Mouse (Mus musculus): ENCODE results near the gene Aspdh. TPM values are rescaled to one million over a fixed set of nuclear protein-coding genes. Genes with fewer than 3 reads are reported as not detected.

Aspdh gene
- polyA plus RNA-seq, 1 experiment from 2014 or later = 0.28 TPM

DNA sequence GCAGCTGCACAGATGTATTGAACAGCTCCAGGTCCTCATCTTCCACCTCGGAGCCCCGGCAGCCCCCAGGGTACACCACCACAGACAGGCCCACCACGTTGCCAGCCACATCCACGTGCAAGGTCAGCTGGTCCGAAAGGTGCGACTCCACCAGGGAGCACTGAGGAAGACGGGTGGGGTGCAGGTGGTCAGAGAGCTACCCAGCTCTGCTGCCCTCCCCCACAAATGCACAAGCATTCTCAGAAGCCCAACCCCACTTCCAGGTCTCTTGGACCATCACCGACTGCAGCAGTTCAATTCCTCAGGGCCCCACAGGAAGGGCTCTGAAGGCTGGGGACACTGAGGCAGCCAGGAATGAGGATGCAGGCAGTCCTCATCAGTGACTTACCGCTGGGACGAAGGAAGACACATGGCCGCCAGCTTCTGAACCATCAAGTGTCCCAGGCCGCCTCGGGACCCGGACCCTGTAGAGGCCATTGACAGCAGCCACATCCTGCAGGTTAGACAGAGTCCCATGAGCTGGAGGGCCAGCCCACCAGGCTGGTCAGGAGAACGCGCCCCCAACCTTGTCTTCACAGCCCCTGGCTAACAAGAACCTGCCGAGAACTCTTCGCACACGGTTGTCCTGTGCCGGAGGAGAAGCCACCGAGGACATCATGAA, 27.1 kb downstream of the Aspdh start:
- no peak for ATAC-seq (ENCODE audit: insufficient read depth)
- no peaks in the 10 kb centered on the region for H3K9me3 ChIP-seq (ENCODE audit: low read depth, low read length)
- H3K27me3 ChIP-seq (ENCODE audit: insufficient read depth, low read length) = no peaks in the 10 kb centered on the region
- DNase-seq = no peak
- H3K4me3 ChIP-seq (ENCODE audit: low read depth, low read length) = no peak overlapping the region
- H3K36me3 ChIP-seq (ENCODE audit: insufficient read depth) = peaks cover 48% of the 10 kb centered on the region
- no peak overlapping the region for H3K4me2 ChIP-seq
- no peak for TF ChIP-seq CTCF (IDR thresholded peaks at IDR 0.05; ENCODE audit: low read depth)
- no peak overlapping the region for H3K9ac ChIP-seq
- WGBS = 89% methylated on average over 21 of the region's 21 CpGs
- H3K27ac ChIP-seq (ENCODE audit: low read depth) = no peak overlapping the region
- H3K4me1 ChIP-seq (ENCODE audit: insufficient read depth) = peaks cover 7% of the 10 kb centered on the region

DNA sequence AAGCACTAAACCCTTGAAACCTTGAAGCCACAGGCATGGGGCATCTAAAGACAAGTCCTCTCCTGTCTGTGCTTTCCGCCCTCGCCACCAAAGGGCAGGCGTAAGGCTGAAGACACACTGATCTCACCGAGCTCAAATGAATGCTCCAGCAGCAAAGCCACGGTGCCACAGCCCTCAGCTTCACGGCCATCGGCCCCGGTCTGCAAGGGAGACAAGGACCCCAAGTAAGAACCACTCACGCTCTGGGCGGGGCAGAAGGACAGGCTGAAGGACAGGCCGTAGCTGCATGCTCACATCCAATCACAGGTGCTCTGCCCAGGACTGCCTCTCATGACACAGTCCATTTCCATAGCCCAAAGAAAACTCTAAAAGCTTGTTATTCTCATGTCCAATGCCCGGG, 29.5 kb downstream of the Aspdh start:
- H3K36me3 ChIP-seq (ENCODE audit: insufficient read depth) = peaks cover 37% of the 10 kb centered on the region
- no peaks in the 10 kb centered on the region for H3K9me3 ChIP-seq (ENCODE audit: low read depth, low read length)

DNA sequence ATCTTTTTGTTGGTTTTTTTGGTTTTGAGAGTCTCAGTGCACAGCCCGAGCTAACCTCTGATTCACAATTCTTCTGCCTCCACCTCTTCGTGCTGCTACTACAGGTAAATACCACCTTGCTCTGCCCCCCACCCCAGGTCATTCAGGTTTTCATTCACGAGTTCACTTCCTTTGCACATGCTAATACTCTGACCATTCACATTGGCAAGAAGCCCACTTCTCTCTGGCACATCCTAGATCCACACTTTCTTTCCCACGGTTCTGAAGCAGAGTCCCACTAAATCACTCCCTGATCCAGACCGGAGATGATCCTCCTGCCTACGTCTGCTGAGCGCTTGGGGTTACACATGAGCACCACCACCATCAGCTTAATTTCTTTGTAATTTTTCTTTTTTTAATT, 29.9 kb downstream of the Aspdh start:
- Histone ChIP-seq H3K36me3 (ENCODE audit: insufficient read depth) (peaks cover 33% of the 10 kb centered on the region), H3K4me2 (peak overlapping the region; percentile 94), H3K9ac (peak overlapping the region; percentile 80), H3K4me1 (ENCODE audit: insufficient read depth) (peaks cover 7% of the 10 kb centered on the region), H3K27ac (ENCODE audit: low read depth) (no peak overlapping the region), H3K4me3 (ENCODE audit: low read depth, low read length) (peak overlapping the region; percentile 70), H3K9me3 (ENCODE audit: low read depth, low read length) (no peaks in the 10 kb centered on the region), H3K27me3 (ENCODE audit: insufficient read depth, low read length) (peaks cover 4% of the 10 kb centered on the region; the same call in 1 of the 2 replicates)
- WGBS = 73% methylated on average over 7 of the region's 7 CpGs
- TF ChIP-seq CTCF (IDR thresholded peaks at IDR 0.05; ENCODE audit: low read depth) = no peak
- ATAC-seq (ENCODE audit: insufficient read depth) (no peak), DNase-seq (no peak)

More for the DNA sequence above, 29.5 kb downstream of the Aspdh start:
- Histone ChIP-seq H3K27me3 (ENCODE audit: insufficient read depth, low read length) (peaks cover 3% of the 10 kb centered on the region; the same call in 1 of the 2 replicates), H3K4me2 (peak overlapping the region; percentile 94; the same call in 1 of the 2 replicates), H3K9ac (no peak overlapping the region), H3K4me3 (ENCODE audit: low read depth, low read length) (no peak overlapping the region), H3K4me1 (ENCODE audit: insufficient read depth) (peaks cover 7% of the 10 kb centered on the region), H3K27ac (ENCODE audit: low read depth) (no peak overlapping the region)
- ATAC-seq (ENCODE audit: insufficient read depth) (no peak), DNase-seq (no peak)
- TF ChIP-seq CTCF (IDR thresholded peaks at IDR 0.05; ENCODE audit: low read depth) = no peak
- WGBS = 90% methylated on average over 12 of the region's 12 CpGs

DNA sequence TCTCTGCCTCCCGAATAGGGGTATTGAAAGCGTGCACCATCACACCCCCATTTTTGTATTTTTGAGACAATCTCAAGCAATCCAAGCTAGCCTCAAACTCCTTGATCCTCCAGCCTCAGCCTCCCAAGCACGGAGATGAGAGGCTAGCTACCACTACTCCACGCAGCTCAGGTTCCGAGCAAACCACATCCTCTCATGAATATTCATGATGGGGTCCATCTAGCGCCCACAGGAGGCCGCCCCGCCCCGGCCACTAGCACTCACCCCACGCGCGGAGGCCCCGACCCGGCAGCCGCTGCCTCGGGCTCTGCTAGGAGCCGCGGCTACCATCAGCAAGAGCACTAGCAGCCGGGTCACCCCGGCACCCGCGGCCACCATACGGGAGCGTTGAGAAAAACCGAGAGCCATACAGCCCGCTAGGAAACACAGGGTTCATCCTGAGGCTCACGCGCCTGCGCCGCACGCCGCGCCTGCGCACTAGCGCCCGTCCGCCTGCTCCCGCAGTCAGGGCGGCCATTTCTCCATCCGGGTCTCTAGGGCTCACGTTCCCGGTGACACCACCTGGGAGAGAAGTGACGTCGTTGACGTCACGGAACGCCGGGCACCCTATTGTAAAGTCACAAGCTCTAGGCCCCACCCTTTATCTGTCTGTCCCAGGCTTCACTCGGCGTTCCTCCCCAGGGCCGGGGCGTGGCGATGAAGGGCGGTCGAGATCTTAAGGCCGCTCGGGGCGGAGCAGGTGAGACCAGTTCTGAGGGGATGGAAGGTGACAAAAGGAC, 31.0 kb downstream of the Aspdh start, which contains the start of the genes Emc10 and Fam71e1:
Gene Emc10 (minus strand): TSS at position 538 of the 779 bp plus-strand sequence.
Gene Fam71e1 (plus strand): TSS at position 590 of the 779 bp plus-strand sequence.
- TF ChIP-seq CTCF (IDR thresholded peaks at IDR 0.05; ENCODE audit: low read depth) = no peak
- H3K9me3 ChIP-seq (ENCODE audit: low read depth, low read length) = no peaks in the 10 kb centered on the region
- H3K4me1 ChIP-seq (ENCODE audit: insufficient read depth) = peaks cover 7% of the 10 kb centered on the region
- peak within 1 kb of the TSS; percentile 91 for H3K27ac ChIP-seq (ENCODE audit: low read depth)
- WGBS = under 1% methylated on average over 58 of the region's 58 CpGs
- H3K4me2 ChIP-seq = peak within 1 kb of the TSS; percentile 94
- peak within 1 kb of the TSS; percentile 80 for H3K9ac ChIP-seq
- peak; percentile 100 for DNase-seq
- peaks cover 23% of the 10 kb centered on the region for H3K36me3 ChIP-seq (ENCODE audit: insufficient read depth)
- peaks cover 4% of the 10 kb centered on the region; the same call in 1 of the 2 replicates for H3K27me3 ChIP-seq (ENCODE audit: insufficient read depth, low read length)
- peak within 1 kb of the TSS; percentile 70 for H3K4me3 ChIP-seq (ENCODE audit: low read depth, low read length)
- ATAC-seq (ENCODE audit: insufficient read depth) = peak; percentile 96

DNA sequence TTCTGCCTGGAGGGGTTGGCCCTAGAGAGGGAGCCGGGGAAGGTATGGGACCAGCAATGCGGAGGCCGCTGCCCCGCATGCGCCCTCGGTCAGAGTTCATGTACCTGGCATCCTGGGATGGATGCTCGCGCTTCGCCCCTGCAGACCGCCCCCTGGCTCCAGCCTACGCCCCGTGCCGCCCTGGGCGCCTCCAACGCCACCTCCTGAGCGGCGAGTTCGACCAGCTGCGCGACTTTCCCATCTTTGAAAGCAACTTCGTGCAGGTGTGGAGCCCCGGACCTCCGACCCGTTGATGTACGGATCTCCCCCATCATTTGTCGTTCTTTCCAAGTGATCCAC, 31.5 kb downstream of the Aspdh start:
- H3K9me3 ChIP-seq (ENCODE audit: low read depth, low read length) = no peaks in the 10 kb centered on the region
- H3K4me3 ChIP-seq (ENCODE audit: low read depth, low read length) = peak overlapping the region; percentile 70
- 1% methylated on average over 26 of the region's 26 CpGs for WGBS
- ATAC-seq (ENCODE audit: insufficient read depth) (no peak), DNase-seq (no peak)
- TF ChIP-seq CTCF (IDR thresholded peaks at IDR 0.05; ENCODE audit: low read depth) = peak; percentile 38
- peaks cover 7% of the 10 kb centered on the region for H3K4me1 ChIP-seq (ENCODE audit: insufficient read depth)
- H3K4me2 ChIP-seq = peak overlapping the region; percentile 94
- H3K9ac ChIP-seq = peak overlapping the region; percentile 80
- H3K36me3 ChIP-seq (ENCODE audit: insufficient read depth) = peaks cover 18% of the 10 kb centered on the region
- peaks cover 4% of the 10 kb centered on the region; the same call in 1 of the 2 replicates for H3K27me3 ChIP-seq (ENCODE audit: insufficient read depth, low read length)
- H3K27ac ChIP-seq (ENCODE audit: low read depth) = peak overlapping the region; percentile 86

DNA sequence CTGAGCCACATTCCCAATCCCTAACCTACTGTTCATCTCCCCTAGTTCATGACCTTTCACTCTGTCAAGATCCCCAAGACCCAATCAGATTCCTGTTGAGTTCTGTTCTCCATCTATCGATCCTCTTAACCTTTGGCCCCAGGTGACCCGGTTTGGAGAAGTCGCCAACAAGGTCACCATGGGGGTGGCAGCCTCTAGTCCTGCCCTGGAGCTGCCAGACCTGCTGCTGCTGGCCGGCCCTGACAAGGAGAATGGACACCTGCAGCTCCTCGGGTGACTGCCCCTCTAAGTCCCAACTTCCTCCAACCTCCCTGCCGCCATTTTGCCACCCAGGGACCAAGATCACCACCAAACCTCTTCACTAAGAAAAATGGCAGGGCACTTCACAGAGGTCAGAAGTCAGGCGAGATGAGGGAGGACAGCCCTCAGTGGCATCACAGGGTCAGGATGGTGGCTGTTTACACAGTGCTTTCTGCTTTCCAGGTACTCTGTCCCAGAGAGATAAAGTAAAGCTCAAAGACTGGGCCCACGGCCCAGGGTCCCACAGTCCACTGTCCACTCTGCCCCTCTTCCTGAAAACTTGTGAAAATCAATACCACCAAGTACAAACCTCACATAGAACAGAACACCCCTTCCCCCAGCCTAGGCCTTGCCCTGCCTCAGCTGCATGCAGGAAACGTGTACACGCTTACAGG, 32.3 kb downstream of the Aspdh start:
- peaks cover 11% of the 10 kb centered on the region for H3K36me3 ChIP-seq (ENCODE audit: insufficient read depth)
- peak overlapping the region; percentile 94 for H3K4me2 ChIP-seq
- H3K27me3 ChIP-seq (ENCODE audit: insufficient read depth, low read length) = peaks cover 4% of the 10 kb centered on the region; the same call in 1 of the 2 replicates
- WGBS = 74% methylated on average over 10 of the region's 10 CpGs
- H3K4me1 ChIP-seq (ENCODE audit: insufficient read depth) = peaks cover 7% of the 10 kb centered on the region
- no peak overlapping the region for H3K27ac ChIP-seq (ENCODE audit: low read depth)
- no peak for TF ChIP-seq CTCF (IDR thresholded peaks at IDR 0.05; ENCODE audit: low read depth)
- ATAC-seq (ENCODE audit: insufficient read depth) (no peak), DNase-seq (no peak)
- H3K9ac ChIP-seq = peak overlapping the region; percentile 80; the same call in 1 of the 2 replicates
- peak overlapping the region; percentile 70 for H3K4me3 ChIP-seq (ENCODE audit: low read depth, low read length)
- no peaks in the 10 kb centered on the region for H3K9me3 ChIP-seq (ENCODE audit: low read depth, low read length)
